Mouse (Mus musculus) CD8-positive naive resting alpha-beta T cell, adult 2 months (primary cell): Measurements from ENCODE around the gene Rxrg.

ENCODE experiments used
- DNase-seq, 2 experiments: peaks; one replicate each; pipeline ENCODE4 v3.0.0; 2022; ENCODE audit warnings: low read depth in 2 of 2, low spot score in 2 of 2

Gene Rxrg

DNA sequence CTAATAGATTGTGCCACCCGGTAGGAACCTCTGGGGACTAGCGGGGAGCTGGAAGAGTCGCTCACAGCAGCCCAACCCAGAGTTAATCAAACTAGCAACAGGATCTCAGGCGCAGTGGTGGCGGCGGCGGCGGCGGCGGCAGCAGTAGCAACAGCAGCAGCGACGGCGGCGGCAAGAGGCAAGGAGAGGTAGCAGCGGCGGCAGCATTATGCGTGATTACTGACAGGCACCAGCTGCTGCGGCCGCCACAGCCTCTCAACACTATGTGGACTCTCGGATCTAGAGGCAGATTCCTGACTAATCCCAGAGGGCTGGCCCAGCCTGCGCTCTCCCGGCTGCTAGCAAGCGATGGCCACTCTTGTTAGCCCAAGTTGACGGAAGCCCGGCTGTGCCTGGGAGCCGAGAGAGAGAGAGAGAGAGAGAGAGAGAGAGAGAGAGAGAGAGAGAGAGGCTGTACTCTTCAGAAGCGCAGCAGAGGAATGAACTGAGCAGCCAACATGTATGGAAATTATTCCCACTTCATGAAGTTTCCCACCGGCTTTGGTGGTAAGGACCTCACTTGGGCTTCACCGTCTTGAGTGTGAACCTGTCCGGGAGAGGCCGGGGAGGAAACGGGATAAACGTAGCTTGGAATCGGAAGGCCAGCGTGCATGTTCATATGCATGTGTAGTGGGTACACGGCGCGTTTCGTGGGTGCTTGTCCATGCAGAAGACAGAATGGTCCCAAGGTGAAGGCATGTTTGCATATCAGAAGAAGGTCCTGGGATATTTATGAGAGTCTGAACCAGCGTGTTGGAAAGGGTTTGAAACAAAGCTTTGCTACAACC, at the start of gene Rxrg:
Gene Rxrg, plus strand, starts transcription at position 130 of the 827 bp plus-strand sequence.
- no peak for DNase-seq

DNA sequence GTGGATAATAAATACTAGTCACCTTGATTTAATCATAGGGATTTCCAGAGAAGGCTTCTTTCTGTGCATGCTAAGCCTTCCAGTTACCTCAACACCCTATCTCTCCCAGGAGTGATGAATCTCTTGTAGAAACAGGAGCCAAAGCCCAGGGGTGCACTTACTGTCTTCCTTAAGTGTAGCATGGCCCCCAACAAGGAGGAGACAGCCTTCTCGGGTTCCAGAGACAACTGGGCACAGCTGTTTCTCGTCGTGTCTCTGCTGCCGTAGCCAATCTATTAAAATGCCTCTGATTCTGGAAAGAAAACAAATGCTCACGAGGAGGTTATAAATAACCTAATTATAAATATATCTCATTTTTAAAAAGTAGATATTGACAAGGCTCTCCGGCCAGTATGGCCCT, 48.9 kb upstream of the Rxrg start:
- no peak for DNase-seq

DNA sequence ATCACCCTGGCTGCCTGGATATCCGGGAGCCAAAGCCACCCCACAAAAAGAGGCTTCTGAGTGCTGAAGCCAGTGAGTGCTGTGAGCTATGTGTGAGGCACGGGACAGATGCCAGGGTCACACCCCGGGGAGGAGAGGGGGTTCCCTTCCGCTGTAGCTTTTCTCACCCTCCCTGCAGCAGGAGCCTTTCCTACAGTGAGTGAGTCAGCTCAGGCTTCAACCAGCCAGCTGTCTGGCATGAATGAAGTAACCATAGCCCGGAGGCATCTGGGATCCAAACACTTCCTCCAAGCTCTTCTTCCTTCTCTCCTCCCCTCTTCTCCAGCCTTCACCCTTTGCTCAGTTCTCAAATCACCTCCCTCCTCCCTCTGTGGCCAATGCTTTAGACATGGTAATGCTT, 46.6 kb upstream of the Rxrg start:
- no peak for DNase-seq

DNA sequence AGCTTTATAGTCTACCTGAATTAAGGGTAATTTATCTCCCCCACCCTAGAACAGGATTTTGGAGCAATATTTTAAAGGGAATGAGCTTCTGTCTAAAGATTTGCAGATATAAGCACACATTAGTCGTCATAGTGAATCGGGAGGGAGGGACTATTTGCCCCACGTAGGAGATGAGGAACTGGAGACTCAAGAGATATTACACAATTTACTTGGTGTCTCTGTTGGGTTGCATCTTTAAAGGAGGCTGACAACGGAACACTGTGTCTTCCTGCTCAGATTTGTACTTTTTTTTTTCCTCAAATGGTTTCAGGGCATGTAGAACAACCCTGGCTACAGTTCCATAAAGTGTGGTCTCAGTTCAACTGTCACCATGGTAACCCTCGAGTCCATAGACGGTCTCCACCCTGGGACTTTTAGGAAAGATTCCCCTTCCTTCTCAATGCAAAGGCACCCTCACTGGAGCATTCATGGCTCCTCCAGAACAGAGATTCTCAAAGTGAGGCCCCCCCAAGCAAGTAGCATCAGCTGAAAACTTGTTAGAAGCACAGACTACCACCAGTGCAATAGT, 44.1 kb upstream of the Rxrg start:
- no peak for DNase-seq

DNA sequence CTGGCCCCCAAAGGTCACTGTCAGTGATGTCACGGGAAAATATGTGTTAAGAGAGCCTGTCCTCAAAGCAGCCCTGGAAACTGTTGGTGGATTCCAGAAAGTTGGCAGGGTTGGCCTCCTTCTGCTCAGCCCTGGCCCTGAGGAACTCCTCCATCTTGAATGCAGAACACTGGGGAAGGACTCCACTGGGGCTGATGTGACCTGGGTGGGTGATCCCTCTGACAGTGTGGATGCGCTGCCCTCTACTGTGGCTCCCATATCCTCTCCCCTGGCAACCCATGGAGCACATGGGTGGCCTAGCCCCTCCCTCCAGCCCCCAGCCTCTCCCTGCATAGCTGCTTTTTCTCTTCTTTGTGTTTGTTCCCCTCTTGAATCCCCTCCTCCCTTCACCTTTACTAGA, 31.6 kb upstream of the Rxrg start:
- no peak for DNase-seq

DNA sequence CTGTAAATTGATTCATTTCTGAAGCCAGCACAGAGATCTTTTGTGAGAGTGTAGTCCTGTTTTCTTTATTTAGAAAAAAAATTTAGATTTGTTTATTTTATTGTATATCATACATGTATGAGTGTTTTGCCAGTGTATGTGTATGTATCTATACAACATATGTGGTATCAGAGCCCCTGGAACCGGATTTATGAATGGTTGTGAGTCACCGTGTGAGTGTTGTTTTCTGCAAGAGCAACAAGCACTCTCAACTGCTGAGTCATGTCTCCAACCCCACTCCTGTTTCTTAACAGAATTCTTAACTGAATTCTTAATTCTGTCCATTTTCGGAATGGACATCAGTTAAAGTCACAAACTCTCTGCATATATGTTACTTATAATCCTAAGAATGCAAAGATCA, 19.1 kb upstream of the Rxrg start:
- no peak for DNase-seq

DNA sequence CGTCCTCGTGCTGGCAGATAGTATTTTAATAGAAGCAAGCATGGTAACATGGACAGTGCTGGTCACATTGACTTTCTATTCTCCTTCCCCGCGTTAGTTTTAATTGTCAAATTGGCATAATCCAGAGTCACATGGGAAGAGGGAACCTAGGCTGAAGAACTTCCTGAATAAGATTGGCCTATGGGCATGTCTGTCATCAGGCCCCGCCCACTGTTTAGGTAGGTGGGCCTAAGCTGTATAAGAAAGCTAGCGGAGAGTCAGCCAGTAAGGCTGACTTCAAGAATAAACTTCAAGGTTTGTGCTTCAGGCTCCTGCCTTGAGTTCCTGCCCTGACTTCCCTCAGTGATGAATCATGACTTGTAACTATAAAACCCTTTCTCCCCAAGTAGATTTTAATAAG, 15.0 kb upstream of the Rxrg start:
- no peak for DNase-seq

DNA sequence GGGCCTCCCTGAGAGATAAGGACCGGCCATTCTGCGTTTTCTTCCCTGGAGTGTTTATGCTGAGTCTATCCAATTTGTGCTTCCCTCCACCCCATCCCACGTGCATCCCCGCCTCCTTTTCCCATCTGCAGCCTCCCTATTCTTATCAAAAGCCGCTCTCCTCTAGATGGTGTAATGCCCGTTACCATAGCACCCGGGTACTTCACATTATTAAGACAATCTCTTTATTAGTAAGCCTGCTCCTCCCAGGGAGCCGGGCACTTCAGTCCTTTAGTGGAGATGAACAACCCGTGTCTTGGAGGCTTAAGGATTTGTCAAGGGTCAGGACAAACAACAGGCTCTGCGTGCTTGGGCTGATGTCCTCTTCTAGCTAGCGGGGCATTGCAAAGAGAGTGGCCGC, 14.3 kb upstream of the Rxrg start:
- no peak for DNase-seq

DNA sequence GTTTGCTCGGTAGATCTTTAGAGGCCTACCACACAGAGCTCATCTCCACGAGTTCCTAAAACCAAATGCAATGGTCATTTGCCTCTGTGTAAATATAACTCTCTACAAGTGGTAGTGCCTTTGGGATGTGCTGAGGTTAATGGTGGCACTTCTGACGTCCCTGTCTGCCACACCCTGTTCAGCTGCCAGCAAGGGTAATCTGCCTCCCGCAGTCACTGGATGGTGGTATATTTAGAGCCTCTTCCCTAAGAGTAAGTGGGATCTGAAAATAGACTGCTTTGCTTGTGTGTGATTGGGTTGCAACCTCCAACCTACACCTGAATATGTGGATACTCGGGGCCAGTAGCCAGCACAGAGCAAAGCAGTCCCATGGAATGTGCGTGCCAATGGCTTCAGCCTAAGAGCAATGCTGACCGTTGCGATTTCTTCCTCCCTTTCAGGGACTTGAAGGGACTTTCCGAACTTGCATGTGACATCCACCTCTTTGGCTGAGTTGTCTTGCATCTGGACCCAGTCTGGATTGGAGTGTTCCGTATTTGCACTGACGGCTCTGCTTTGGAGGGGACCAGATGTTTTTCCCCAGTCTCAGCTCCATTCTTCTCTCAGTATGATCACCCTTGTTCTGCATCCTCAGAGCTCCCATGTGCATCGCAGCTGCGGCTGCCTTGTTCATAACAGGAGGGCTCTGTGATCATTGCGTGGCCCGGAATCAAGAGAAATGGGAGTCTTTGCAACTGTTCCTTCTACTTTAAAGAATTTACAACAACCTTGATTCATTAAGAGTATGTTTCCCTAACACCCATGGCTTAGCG, 9.2 kb upstream of the Rxrg start:
- DNase-seq = no peak

DNA sequence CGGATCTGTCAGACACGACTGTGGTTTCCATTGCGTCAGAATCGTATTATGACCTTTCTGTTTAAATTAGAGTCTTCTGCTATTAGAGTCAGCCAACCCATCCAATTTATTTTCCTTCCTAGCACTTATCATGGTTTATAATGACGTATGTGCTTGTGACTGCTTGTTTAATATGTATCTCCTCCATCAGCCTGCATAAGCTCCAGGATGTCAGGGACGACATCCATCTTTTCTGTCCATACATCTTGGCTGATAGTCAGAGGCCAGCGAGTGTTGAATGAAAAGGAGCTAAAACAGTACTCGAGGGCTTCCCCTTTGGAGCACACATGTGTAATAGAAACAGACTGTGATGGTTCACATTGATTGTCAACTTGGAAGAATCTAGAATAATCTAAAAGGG, 6.0 kb upstream of the Rxrg start:
- DNase-seq = no peak

DNA sequence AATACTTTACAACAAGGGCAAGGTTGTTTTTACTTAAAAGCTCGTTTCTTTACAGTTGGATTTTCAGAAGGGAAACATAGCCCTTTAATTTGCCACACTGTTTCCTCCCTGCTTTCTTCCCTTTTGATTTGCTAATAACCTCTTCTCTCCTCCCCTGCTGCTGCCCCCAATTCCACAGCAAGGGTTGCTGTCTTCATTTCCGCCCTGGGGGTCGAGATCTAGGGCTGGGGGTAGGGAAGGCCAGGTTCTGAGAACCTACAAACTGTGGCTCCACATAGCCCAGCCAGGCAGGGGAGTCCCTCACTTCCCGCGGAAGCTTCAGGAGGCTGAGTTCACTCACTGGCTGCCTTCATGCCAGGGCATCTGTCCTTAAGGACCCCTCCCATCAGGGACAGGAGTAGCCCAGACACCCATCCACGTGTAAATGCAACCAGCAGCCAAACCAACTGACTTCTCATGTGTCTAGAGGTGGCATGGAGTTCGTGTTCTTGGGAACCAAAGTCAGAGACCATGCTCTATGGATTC, 1.1 kb downstream of the Rxrg start:
- DNase-seq = no peak

DNA sequence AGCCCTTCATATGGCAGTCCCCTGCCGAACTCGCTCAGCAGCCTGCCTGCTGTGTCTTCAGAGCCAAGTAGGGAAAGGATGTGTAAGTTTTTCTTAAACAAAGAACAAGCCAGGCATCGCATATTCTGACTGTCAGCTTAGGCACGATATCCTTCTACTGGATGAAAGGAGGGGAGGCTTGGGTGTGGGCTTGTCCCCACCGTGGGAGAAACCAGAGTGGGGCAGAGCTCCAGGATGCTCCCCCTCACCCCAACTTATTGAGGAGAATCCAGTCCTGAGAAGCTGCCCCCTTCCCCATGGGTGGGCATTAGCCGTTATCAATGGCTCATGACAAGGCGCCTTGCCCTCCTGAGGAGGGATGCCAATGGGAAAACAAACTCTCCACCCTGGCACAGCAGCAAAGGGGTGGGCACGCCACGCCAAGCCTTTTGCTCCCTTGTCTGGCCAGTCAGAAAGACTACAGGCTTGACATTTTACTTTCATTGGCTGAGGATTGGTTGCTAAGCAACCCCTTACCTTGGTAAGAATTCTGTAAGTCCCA, 10.1 kb downstream of the Rxrg start:
- DNase-seq = no peak

DNA sequence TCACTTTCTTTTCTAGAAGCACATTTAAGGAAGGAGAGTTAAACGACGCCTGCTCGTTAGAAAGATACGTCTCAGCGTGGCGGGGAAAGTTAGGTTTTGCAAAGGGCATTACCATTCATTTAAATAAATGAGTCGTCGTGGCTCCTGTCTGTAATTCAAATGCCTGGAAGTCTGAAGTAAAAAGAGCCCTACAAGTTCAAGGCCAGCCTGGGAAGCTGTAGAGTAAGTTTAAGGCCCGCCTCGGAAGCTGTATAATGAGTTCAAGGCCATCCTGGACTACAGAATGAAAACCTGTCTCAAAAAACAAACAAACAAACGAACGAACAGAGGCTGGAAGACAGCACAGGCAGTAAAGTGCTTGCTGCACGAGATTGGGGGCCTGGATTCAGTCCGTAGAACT, 18.9 kb downstream of the Rxrg start:
- no peak for DNase-seq

DNA sequence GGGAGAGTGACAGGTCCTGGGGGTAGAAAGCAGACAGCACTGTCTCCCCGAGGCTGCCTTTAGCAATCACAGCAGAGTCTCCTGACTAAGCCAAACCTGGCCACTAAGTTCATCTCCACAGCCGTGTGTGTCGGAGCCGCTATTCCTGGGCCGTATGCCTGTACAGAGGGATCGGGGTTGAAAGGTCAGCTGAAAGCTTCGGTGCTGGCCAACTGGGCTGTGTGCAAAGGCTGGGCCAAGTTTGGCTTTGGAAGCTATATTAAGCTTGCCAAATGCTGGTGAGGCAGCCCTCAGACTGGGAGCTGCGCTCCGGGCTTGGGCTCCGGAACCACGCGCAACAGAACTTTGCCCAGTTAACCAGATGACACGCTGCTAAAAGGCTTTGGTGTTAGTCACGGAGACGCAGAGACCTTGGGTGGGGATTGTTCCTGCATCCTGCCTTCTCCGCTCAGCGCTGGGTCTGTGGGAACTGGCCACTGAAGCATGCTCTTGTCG, 19.9 kb downstream of the Rxrg start:
- no peak for DNase-seq

DNA sequence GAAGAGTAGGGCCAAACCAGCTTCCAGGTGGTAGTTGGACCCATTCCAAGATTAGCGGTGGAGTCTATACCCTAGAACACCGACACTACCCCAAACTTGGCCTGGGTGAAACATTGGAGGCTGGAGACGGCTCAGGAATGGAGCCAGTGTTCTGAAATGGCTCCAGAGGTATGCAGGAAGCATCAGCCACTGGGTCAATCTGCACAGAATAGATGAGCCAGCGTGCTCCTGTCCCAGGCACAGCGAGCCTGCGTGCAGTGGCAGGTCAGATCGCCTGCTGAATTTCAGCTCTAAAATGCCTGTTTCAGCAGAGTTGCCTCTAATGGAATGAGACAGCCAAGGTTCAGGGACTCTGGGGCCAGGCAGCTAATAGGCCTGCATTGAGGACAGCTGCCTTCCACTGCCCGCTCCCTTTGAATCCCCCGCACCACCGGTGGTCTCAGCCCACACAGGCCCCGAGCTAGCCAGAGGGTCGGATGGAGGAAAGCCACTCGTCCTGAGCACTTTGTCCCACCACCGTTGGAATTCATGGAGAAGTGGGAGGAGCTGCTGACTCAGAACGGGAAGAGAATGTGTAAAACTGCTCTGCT, 22.1 kb downstream of the Rxrg start:
- no peak for DNase-seq

DNA sequence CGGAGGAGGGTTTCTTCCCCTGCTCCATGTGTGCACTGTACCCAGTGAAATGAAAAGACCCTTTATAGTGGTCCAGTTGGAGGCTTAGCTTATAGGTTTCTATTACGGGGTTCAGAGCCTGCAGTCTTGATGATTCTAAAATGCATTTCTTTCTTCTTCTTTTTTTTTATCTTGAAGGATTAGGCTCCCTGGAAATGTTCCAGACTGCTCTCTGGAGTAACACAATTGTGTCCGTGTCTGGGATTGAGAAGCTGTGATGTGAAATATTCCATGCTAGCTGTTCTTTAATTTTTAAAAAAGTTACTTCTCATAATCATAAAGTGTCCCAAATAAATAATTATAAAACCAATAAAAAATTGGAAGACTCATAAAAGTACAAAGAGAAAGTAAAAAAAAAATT, 26.9 kb downstream of the Rxrg start:
- DNase-seq = no peak

DNA sequence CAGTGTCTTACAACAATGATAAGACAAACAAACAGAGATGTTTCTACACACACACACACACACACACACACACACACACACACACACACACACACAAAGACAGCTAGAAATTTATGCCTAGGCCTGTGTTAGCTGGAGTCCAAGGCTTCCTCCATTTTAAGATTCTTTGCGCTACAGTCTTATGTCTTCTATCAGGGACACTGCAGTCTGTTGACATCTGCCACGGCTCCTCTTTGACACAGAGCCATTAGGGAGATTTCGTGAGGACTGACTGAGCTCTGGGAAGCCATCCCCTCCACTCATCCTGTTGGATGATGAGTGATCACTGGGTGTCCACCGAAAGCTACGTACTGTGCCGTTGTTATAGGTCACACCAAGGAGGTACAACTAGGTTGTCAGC, 33.6 kb downstream of the Rxrg start:
- DNase-seq = no peak

DNA sequence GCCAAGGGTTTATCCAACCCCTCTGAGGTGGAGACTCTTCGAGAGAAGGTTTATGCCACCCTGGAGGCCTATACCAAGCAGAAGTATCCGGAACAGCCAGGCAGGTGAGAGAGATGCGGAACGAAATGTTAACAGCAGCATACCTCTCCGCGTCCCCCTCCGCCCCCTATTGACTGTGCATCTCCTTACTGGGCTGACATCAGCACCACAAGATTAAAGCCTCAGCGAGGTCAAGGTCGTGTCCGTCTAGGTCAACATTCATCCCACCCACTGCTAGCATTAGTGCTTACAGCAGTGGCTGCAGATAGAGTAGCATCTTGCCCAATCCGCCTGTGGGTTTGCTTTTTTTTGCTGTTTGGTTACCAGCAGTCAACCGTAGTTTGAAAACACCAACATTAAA, 37.5 kb downstream of the Rxrg start:
- DNase-seq = no peak

DNA sequence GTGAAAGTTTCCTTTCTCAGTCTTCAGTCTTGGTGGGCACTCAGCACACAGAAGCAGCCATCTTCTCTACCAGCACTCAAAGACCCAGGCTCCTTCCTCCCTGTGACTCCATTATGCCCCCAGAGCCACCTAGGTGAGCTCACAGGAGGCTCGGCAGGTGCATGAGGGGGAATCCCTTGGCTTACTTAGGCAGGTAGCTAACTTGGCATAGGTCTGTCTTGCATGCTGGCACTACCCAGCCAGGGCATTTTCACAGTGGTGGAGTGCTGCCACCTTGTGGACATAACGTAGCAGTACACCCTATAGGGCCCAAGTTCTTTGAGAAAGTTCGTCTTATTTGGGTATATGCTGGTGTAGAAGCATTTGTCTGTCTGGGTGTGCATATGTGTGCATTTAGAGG, 38.8 kb downstream of the Rxrg start:
- DNase-seq = peak in 1 of 2 experiments; percentile 2

DNA sequence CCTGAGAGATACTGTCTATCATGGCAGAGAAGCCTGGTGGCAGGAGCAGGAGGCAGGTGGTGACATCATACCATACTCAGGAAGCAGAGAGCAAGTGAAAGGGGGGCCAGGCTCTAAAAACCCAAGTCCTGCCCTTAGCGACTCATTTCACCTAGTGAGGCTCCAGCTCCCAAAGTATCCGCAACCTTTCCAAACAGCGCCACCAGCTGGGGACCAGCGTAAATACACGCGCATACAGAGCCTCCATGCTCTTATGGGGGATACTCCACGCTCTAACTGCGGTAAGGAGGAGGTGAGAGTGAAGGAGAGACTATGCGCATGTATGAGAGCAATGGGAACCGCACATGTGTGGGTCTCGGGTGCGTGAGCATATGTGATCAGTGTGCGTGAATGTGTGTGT, 39.9 kb downstream of the Rxrg start:
- no peak for DNase-seq

DNA sequence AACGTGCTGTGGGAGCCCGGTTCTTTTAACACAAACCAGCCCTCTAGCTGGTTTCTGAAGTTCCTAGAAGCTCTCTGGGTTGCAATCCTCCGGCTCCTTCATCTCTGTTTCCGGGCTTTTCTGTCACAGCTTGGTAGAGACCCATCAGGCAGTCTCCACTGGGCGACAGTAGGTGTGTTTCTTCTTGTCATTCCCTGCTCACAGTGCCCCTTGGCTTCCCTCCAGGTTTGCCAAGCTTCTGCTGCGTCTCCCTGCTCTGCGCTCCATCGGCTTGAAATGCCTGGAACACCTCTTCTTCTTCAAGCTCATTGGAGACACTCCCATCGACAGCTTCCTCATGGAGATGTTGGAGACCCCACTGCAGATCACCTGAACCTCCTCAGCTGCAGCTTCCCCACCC, 40.7 kb downstream of the Rxrg start:
- no peak for DNase-seq
